Mouse (Mus musculus) megakaryocyte-erythroid progenitor cell, adult 5-6 weeks (primary cell): ENCODE data around the gene Pknox2. TPM values are rescaled to one million over a fixed set of nuclear protein-coding genes. Genes with fewer than 3 reads are reported as not detected.

Source experiments
- ATAC-seq: replicated peaks from 2 replicates; pipeline ENCODE4 v1.8.0; 2016; ENCODE audit warnings: mild to moderate bottlenecking, inconsistent platforms; ENCODE audit not compliant: severe bottlenecking, poor library complexity, low FRiP score, low TSS enrichment
- total RNA-seq, 2 experiments: library from RNA; stranded (forward) in 1 of 2; stranded (reverse) in 1 of 2; fragments of 200-1000, 215-1000 nt in 1 of 2; fragments of >200 nt in 1 of 2; fragmentation: Nextera tagmentation in 1 of 2; gene quantifications; 2 replicates each; pipeline ENCODE4 v1.2.3; 2014 to 2017

Pknox2 gene
- total RNA-seq, 2 experiments from 2014 or later = not detected

DNA sequence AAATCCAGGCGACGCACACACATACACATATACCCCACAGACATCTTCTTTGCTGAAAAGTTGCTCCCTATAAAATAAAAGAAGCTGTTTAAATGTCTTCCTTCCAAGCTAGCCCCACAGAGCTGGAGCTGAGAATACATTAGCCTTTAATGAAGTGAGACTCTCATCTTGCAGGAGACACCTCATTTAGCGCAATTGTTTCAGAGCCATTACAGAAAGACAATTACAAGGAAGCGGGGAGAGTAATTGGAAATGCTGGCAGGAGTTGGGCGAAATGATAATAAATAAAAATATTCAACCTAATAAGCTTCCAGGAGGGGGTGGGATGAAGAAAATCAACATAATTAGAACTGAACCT lies 79.8 kb downstream of the Pknox2 start:
- ATAC-seq = no peak

DNA sequence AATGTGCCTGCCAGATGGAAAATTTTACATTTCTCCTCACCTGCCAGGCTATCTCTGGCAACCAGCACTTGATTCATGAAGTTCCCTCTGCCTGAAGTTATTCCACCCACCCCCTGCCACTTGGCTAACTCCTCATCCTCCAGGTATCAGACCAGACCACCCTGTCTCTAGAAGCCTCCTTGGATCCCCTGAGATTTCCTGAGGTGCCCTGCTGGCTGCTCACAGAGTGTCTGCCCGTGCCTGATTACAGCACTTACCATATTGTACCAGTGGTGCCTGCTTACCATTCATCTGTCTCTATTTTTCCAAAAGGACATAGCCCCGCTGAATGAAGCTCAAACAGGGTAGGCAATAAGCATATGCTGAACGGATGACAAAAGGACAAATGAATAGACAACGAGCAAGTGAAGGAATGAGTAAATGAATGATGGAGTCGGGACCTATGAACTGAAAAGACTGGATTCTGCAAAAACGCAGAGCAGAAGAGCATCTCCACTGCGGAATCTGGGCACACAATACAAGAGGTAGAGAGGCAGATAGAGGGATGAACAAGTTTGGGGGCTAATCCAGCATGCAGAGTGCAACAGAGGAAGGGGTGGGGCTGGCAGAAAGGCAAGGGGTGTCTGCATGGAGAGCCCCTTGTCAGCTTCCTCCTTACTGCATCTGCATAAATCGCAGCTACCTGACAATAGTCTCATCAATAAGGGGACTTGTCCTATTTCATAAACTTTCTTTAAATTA lies 80.3 kb downstream of the Pknox2 start:
- no peak for ATAC-seq

DNA sequence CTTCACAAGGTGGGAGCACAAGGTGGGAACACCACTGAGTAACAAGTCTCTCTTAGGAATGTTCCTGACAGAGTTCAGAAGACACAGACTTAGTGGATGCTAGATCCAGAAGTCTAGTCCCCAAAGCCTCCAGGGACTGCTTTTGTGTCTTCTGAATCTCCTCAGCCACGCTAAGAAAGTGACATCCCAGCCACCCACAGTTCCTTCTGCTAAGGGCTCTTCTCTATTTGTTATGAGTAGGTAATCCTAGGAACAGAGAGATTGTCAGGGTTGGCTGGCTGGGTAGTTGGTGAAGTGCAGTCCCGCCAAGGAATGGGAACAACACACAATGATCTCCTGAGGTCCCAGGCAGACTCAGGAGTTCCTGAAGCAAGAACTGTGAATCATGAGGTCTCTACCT lies 85.6 kb downstream of the Pknox2 start:
- ATAC-seq = no peak

DNA sequence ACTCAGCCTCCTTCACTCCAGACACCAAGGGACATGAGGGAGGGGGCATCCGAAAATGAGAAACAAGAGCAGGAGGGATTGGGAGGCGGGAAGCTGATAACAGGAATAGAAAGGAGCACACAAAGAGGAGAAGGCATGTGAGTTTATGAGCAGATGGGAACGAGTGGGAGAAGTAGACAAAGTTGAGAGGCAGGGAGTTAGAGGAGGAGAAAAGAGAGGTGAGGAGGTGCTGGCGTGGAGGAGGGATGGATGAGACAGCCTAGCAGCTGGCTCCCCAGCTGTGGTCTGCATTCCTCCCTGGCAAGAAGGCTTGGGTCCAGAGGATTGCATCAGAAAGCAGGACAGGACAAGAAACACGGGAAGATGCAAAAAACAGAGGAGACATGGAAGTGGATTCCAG lies 92.5 kb downstream of the Pknox2 start:
- no peak for ATAC-seq

DNA sequence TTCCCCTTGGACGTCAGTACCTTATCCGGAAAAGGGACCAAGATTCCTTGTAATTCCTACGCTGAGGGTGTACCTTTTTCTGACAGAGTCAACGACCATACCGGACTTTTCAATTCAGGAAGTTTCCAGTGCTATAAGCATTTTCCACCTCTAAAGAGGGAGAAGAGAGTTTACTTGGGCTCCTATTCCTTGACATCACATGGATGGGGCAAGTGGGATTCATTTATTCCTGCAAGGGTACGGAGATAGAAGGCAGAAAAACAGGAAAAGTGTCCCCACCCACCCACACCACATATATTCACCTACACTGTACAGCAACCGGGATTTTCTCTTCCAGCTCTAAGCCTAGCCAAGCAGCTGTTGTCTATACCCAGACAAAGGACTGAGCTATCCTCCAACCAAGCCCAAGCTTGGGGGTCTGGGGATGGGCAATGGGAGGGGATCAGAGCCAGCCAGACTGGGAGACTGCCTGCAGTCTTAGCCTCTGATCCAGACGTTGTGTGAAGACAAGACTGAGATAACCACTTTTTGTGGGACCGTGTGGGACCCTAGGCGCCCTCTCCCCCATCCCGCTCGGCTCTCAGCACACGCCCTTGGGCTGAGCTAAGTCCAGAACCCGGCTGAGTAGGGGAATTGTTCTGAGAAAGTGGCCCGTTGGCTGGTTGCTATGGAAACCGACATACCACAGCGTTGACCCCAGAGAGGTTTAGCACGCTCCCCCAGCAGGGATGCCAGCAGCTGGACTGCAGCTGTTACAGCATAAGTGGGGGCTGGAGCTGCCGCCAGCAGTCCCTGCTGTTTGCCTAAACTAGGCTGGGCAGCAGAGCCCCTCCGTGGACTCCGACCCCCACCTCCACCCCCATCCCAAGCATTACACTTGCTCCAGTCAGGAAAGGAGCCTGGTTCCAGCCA lies 93.3 kb downstream of the Pknox2 start:
- no peak for ATAC-seq

DNA sequence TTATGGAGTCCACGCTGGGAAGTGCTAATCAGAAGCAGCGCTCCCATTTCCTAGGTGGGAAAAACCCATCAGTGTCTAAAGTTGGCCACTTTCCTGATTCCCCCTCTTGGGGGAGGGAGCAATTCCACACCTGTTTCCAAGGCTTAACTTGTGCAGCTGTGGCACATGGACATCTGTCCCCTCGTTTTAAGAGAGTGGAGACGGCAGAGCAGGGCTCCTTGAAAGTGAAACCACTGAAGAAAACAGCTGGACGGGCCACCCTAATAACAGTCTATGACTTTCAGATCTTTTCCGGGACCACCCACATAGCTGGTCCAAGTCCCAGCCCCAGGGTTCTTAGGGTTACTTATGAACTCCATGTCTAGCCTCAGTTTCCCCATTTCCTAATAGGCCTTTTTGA lies 94.2 kb downstream of the Pknox2 start:
- no peak for ATAC-seq

DNA sequence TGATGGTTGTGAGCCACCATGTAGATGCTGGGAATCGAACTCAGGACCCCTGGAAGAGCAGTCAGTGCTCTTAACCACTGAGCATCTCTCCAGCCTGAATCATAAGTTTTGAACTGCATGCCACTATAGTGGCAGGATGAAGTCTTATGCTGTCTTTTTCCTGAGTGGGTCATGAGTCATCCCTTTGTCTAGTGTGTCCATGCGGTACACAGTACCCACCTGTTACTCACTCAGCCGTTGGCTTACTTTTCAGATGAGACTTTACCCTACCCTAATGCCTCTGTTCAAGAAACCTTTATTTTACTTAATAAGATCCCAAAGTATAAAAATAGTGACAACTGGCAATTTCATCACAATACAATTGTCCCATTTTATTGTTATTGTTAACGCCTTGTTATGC lies 95.5 kb downstream of the Pknox2 start:
- no peak for ATAC-seq

DNA sequence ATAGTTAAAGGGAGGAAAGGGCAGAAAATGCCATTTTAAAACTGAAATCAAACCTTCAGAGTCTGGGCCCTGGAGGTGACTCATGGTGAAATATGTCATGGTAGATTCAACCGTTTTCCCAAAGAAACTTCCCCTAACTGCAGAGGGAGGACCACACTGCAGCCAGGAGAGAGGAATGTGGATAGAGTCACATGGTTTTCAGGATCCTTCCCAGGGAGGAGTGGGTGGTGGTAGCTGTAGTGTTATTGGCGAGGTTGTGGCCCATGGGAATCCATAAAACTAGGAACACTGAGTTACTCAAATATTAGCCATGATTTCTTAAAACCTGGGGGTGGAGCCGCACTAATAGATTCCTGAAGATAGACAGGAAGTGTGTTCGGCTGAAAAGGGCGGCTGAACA lies 99.7 kb downstream of the Pknox2 start:
- no peak for ATAC-seq

DNA sequence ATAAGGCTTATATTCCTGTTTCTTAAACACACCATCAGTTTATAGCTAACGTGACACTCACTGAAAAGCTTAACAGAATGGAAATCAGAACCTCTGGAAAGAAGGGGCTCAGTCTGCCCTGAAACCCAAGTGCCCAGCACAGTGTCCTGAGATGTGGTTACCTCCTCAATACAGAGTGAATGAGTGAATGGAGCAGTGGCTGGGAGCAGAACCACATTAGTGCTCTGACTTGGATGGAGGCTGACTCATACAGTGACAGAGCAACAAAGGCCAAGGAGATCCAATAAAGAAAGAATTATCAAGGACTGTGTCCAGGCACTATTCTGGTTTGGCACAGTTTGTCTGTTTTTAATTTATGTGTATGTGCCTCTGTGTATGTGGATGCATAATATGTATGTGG lies 101.3 kb downstream of the Pknox2 start:
- ATAC-seq = no peak

DNA sequence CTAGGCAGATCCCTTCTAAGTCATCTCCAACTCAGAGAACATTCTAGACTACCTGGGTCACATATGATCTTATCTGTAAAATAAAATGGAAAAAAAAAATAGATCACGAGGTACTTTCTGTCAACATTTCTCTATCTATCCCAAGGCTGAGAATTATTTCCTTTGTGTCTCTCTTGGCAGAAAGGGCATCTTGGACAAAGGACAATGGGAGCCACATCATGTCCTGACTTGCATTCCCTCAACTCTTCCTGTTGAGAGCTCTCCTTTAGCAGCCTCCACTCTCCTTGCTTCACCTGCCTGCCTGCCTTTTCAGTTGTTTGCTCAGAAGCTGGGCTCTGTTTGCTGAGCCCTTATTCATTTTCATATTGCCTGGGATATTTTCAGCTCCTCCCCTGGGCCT lies 103.0 kb downstream of the Pknox2 start:
- no peak for ATAC-seq

DNA sequence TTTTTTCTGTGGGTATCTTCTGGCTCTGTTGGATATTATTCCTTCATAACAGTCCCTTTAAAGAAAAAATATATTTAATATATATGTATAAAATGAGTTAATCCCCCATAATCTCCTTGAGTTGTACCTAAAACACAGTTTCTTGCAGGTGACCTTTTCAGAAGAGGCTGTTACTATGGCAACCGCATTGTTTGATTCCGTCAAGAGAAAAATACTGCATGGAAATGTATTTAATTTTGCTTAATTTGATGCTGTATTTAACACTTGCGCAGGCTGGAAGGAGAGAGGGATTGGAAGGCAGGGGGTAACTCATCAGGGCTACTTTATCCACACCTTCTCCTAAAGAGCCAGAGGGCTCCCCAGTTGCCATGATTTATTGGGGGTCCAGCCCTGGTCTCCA lies 108.3 kb downstream of the Pknox2 start:
- no peak for ATAC-seq

DNA sequence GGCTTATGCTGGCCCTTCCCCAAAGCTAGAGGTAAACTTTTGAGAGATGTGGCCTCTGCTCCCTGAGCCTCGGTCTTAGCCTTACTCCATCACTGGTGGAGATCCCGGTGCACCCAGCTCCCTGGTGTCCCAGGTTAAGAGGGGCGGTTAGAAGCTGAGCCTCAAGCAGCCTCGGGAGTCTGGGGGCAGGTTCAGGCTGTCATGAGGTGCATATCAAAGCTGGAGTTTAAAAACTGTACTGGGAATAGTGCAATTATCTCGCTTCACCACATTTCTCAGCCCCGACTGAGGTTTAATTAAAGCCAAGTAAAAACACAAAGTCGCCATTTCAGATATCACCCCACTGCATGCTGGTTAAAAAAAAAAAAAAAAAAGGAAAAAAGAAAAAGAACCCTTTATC lies 108.8 kb downstream of the Pknox2 start:
- no peak for ATAC-seq

DNA sequence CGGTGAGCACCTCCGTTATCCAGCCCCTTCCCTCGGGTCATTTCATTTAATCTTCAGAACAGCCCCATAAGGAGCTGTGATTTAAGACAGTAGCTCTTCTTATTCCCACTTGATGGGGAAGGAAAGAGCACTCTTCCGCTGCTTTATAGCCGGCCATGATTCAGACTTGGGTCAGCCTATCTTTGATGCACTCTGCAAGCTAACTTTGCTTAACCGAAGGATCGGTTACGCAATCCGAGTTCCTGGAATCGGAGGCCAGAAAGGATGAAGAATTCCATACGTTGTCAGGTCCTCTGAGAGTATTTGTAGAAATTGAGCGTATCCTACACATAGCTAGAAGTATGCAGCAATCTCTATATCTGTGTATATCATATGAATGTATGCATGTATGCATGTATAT lies 109.8 kb downstream of the Pknox2 start:
- ATAC-seq = no peak

DNA sequence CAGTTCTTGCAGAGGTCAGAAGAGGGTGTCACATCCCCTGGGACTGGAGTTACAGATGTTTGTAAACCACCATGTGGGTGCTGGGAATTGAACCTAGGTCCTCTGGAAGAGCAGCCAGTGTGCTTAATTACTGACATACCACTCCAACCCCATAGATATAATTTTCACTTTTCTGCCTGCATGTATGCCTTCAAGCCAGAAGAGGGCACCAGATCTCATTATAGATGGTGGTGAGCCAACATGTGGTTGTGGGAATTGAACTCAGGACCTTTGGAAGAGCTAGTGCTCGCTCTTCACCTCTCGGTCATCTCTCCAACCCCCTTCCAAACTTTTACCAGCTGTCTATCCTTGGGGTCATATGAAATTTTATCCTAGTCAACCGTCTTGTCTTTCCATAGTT lies 112.0 kb downstream of the Pknox2 start:
- no peak for ATAC-seq

DNA sequence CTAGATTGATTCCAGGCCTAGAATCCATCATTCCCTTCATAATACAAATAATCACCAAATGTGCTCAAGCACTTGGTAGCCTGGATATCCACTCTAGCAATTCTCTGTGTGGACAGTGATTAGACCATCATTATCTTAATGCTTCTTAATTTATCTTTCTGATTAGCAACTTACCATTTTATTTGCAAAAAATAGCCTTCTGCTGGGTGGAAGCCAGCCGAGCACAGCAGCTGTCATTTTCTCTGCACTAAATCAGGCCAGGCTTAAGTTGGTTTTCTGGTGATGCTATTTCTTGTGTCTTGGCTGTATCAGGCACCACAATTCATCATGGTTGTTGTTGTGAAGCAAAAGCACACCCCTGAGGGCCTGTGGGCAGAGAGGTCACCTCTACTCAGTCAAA lies 112.9 kb downstream of the Pknox2 start:
- ATAC-seq = no peak

DNA sequence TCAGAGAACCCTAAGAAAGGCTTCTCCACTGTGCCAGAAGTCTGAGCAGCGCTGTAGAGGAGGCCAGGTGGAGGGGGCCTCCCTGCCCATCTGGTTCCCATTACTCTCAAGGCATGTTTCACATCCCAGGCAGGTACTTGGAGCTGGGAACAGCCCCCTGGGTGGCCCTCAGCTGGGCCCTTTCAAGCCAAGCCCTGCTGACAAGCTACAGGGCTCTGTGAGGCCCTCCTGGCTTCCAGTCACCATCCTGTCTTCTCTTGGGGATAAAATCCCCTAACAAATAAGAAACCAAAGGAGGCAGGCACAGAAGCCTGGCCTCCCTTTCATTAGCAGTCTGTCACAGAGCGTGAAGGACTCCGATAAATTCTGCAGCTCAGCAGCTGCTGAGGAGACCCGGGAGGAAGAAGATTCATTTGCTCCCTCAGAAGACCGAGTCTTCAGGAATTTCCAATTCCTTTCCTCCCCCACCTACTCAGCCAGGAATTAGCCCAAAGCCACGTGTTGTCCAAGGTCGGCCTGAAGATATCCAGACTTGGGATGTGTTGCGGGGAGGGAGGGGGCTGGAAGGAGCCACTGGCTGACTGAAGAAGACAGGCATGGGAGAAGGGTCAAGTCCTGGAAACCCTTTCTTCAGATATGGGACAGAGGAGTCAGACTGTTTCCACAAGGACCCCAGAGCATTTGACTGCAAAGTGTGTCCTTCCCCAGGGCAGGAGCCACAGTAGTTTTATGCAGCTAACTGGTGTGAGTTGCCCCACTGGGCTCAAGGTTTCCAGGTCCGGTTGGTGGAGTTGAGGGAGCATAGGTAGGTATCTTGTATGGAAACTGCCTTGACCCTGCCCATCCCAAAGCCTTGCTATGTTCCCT lies 116.6 kb downstream of the Pknox2 start:
- no peak for ATAC-seq

DNA sequence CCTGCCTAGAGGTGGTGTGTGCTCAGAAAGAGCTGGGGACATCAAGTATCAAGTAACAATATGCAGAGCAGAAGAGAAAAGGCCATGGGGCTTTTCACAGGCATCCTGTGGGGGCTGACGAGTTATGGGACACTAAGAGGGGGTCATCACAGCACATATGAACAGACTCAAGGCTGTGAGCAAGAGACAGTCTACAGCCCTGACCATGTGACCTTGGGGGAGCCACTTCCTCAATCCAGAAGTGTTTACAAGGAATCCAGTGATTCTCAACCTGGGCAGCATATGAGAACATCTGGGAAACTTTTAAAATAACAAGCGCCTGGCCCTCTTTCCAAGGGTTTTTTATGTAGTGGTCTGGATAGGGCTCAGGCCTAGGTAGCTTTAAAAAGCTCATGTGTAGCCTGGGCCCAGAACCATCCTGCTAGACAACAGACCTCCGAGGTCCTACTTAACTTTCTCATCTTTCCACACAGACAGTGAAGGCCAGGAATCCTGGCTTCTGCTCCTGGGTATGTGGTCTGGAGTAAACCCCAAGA lies 117.3 kb downstream of the Pknox2 start:
- ATAC-seq = no peak

DNA sequence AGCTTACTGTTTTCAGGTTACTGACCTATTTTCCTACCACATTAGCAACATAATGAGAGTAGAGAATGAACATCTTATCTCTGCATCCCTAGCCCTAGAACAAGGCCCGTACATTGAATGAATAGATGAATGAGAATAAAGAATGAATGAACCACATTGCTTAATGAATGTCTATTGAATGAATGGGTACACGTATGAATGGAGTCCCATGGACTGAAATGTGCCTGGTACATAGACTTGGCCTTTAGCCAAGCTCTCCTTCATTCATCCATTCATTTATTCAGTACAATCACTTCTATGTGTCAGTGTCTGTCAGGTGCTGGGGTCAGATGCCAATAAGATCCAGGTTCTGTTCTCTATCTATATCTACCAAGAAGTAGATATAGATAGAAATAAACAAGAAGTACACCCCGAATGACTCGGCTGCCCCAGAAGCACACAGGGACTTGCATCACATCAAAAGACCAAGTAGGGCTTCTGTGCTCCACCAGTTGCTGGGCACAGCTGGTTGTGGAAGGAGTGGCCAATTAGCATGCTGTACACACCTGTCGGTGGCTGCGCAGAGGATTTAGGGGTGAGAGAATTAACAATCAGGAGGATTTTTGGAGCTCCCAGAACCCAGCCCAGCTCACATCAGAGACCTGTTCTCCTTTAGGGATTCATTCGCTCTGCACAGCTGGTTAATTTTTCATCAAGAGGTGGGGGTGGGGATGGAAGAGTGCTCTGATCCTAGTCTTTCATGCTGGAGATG lies 119.2 kb downstream of the Pknox2 start:
- no peak for ATAC-seq

DNA sequence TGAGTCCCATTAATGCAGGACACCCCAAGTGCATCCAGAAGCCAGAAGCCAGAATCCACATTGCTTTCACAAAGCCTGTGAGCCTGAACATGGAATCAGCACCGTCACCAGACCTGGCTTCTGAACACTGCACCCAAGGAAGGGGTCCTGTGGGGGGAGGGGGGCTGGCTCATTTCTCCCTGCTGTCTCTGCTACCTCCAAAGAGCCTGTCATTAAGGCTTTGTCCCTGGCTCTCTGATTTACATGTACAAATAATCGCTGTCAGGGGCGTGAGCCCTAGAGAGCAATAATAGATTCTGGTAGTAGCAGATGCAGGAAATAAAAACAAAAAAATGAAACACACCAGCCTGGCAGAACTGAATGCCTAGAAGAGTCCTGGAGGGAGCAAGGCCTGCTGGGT lies 121.3 kb downstream of the Pknox2 start:
- ATAC-seq = no peak
